In genomic region chr2:103690425-103690824, GRCm38 (mm10) we compare ENCODE assay signal across 9 mouse cellular contexts.
DNase-seq lines count a peak whose midpoint lies in the region; ATAC-seq and TF ChIP-seq lines count a peak whose summit lies in the region.
"Had no signal": no experiment of that assay in that cellular context is flagged by ENCODE, and none has a peak within 500 bp of the region (broad histone marks: within the 10 kb centered on the region; RNA-seq: fewer than 3 reads in every experiment).

No protein-coding gene starts in this region.

- H3K9me3 ChIP-seq in heart, embryonic 13.5 days = no peaks in the 10 kb centered on the region
- H3K9me3 ChIP-seq in stomach, embryonic 15.5 days = no peaks in the 10 kb centered on the region

- no peak overlapping the region for H3K4me3 ChIP-seq in kidney, adult 2 months (ENCODE audit: insufficient read depth, low read depth, low read length)
- H3K4me3 ChIP-seq in heart, embryonic 13.5 days = no peak overlapping the region
- H3K4me3 ChIP-seq in stomach, embryonic 15.5 days (replicated peaks) = no peak overlapping the region

- TF ChIP-seq CTCF in kidney, adult 2 months (conservative IDR thresholded peaks at IDR 0.05; ENCODE audit: insufficient read depth, insufficient read length, low read depth, low read length) = no peak

- H3K9ac ChIP-seq in heart, embryonic 13.5 days = no peak overlapping the region
- no peak overlapping the region for H3K9ac ChIP-seq in stomach, embryonic 15.5 days

- no peaks in the 10 kb centered on the region for H3K4me1 ChIP-seq in kidney, adult 2 months (ENCODE audit: control insufficient read depth, insufficient read depth, low read length)
- H3K4me1 ChIP-seq in heart, embryonic 13.5 days = peaks cover 28% of the 10 kb centered on the region
- 0 out of 2 replicates have a peak, but pooled peaks cover 4% of the 10 kb centered on the region for H3K4me1 ChIP-seq in stomach, embryonic 15.5 days

- TF ChIP-seq POLR2A in kidney, adult 2 months (IDR thresholded peaks at IDR 0.05; ENCODE audit: low read depth, low read length) = no peak

- H3K27me3 ChIP-seq in kidney, adult 2 months (replicated peaks; ENCODE audit: control insufficient read depth, insufficient read depth, low read length) = no peaks in the 10 kb centered on the region
- H3K27me3 ChIP-seq in heart, embryonic 13.5 days (replicated peaks) = no peaks in the 10 kb centered on the region
- H3K27me3 ChIP-seq in stomach, embryonic 15.5 days (replicated peaks) = no peaks in the 10 kb centered on the region
- H3K27me3 ChIP-seq: CH12.LX had no signal

- H3K27ac ChIP-seq in kidney, adult 2 months (ENCODE audit: insufficient read depth, low read depth, low read length) = no peak overlapping the region
- H3K27ac ChIP-seq in heart, embryonic 13.5 days (replicated peaks) = peak overlapping the region; percentile 37
- H3K27ac ChIP-seq in stomach, embryonic 15.5 days = peak overlapping the region; percentile 24

- no peaks in the 10 kb centered on the region for H3K36me3 ChIP-seq in kidney, adult 2 months (ENCODE audit: control insufficient read depth, insufficient read depth, low read length)
- peaks cover 4% of the 10 kb centered on the region for H3K36me3 ChIP-seq in heart, embryonic 13.5 days
- no peaks in the 10 kb centered on the region for H3K36me3 ChIP-seq in stomach, embryonic 15.5 days

- intact Hi-C loops in left cerebral cortex, postnatal 4 days (cut with DNase I) = no loop called here

- peak; percentile 28 for DNase-seq in kidney, adult 2 months
- DNase-seq in kidney, postnatal 10 days = no peak
- peak; percentile 54 to 64 for DNase-seq in cerebellum, postnatal 25 days
- DNase-seq in left cerebral cortex, postnatal 4 days = peak; percentile 89
- no peak for DNase-seq in B cell, adult 2 months
- no peak for DNase-seq in spleen, postnatal 14 days (ENCODE audit: low spot score in 2 of 2)

- no peak overlapping the region for H3K4me2 ChIP-seq in heart, embryonic 13.5 days
- no peak overlapping the region for H3K4me2 ChIP-seq in stomach, embryonic 15.5 days

- no peak; the same call in 1 of the 2 replicates for ATAC-seq in heart, embryonic 13.5 days (ENCODE audit: extremely low read depth, insufficient number of reproducible peaks, low FRiP score, low TSS enrichment)
- ATAC-seq in stomach, embryonic 15.5 days (ENCODE audit: insufficient read depth, low FRiP score, low read depth) = no peak

- 40% methylated on average over 6 of the region's 6 CpGs for WGBS in kidney, adult 2 months
- 45% methylated on average over 6 of the region's 6 CpGs for WGBS in heart, embryonic 13.5 days
- WGBS in stomach, embryonic 15.5 days = 57% methylated on average over 6 of the region's 6 CpGs

Comparison
In these comparisons a context has a peak if more than half of its experiments do, and no peak if none do; other contexts are left out.
1. DNase-seq: peak in kidney, adult 2 months (single experiment), cerebellum, postnatal 25 days (2 of 2) and left cerebral cortex, postnatal 4 days (single experiment); none in kidney, postnatal 10 days (single experiment), B cell, adult 2 months (0 of 2) and spleen, postnatal 14 days (0 of 2).